Mouse (Mus musculus) neural tube, embryonic 12.5 days (tissue): ENCODE results near the gene 1700013H16Rik. TPM values are rescaled to one million over a fixed set of nuclear protein-coding genes. Genes with fewer than 3 reads are reported as not detected.
"Not testable (repeated sequence)": the region's sequence is repeated elsewhere in the genome, so short reads cannot be mapped to it uniquely, and the experiment has no call there.

Experiments used
- ATAC-seq: fragments of 200-750 bp; cut with Nextera tagmentation; 2 replicates; pipeline ENCODE4 v1.8.0; 2017; ENCODE audit warnings: low read depth, mild to moderate bottlenecking, moderate TSS enrichment, moderate library complexity; ENCODE audit not compliant: low FRiP score
- H3K27ac ChIP-seq: fragments of 300-500 bp; sonication (generic); 2 replicates; pipeline ENCODE4 v1.5.1; 2016
- H3K27me3 ChIP-seq: fragments of 300-500 bp; sonication (generic); replicated peaks from 2 replicates; pipeline ENCODE4 v1.6.1; 2016; ENCODE audit warnings: mild to moderate bottlenecking
- H3K36me3 ChIP-seq: fragments of 300-500 bp; sonication (generic); 2 replicates; pipeline ENCODE4 v1.6.1; 2016; ENCODE audit warnings: mild to moderate bottlenecking
- H3K4me1 ChIP-seq: fragments of 300-500 bp; sonication (generic); 2 replicates; pipeline ENCODE4 v1.6.1; 2016
- H3K4me2 ChIP-seq: fragments of 300-500 bp; sonication (generic); replicated peaks from 2 replicates; pipeline ENCODE4 v1.6.1; 2016; ENCODE audit warnings: mild to moderate bottlenecking
- H3K4me3 ChIP-seq: fragments of 300-500 bp; sonication (generic); 2 replicates; pipeline ENCODE4 v1.5.1; 2016
- H3K9ac ChIP-seq: fragments of 300-500 bp; sonication (generic); 2 replicates; pipeline ENCODE4 v1.6.1; 2016; ENCODE audit warnings: mild to moderate bottlenecking
- H3K9me3 ChIP-seq: fragments of 300-500 bp; sonication (generic); 2 replicates; pipeline ENCODE4 v1.6.1; 2016; ENCODE audit warnings: mild to moderate bottlenecking
- WGBS: fragments of 180-500 bp; shearing (Covaris S2); methylation state at CpG from one replicate; pipeline ENCODE4 v1.1.7; 2016; 5-methylcytosine and 5-hydroxymethylcytosine counted together
- polyA plus RNA-seq: library from polyadenylated mRNA; unstranded; fragments of >200 nt; fragmentation: Nextera tagmentation; extraction: Ambion mirVana; gene quantifications from 2 replicates; pipeline ENCODE4 v1.2.1, GENCODE M21; 2016

The 1700013H16Rik gene
- 0.15 TPM in 1 of 2 replicates, not detected in the other for polyA plus RNA-seq

- ATAC-seq: no peak
- no peak within 1 kb of the TSS for H3K4me2 ChIP-seq
- no peaks in the 10 kb centered on the region for H3K4me1 ChIP-seq
- peaks cover 7% of the 10 kb centered on the region for H3K9me3 ChIP-seq
- no peak within 1 kb of the TSS for H3K4me3 ChIP-seq
- H3K36me3 ChIP-seq: no peaks in the 10 kb centered on the region
- WGBS: 90% methylated on average over 16 of the region's 16 CpGs
- H3K27ac ChIP-seq: no peak within 1 kb of the TSS
- H3K27me3 ChIP-seq: no peaks in the 10 kb centered on the region
- H3K9ac ChIP-seq: no peak within 1 kb of the TSS
Measured at GRCm38 (mm10) chrX:53757736-53758135, at the start of gene 1700013H16Rik. TSS of gene 1700013H16Rik (minus strand) at chrX:53757831.

GRCm38 (mm10) chrX:53799074-53799473 lies 41.4 kb upstream of the 1700013H16Rik start:
- 46% methylated on average over 3 of the region's 3 CpGs for WGBS
- no peak for ATAC-seq

DNA sequence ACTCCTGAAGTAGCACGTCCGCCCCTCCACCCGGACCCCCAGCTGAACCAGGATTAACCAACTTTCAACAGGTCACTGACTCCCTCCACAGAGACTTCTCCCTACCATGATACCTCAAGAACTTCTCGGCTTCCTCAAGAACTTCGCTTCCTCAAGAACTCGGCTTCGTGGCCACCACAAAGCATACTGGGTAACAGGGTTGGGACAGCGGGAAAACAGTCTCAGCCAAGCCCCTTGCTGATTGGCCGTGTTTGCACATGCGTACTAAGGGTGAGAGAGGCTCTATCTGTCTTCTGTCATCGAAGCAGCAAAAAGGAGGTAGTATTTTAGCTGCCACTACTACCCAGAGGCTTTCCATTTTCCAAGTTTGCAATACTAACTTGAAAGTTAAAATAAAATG lies 39.9 kb upstream of the 1700013H16Rik start, which contains the start of gene Xlr:
TSS of gene Xlr (minus strand) at position 188 of the 400 bp plus-strand sequence.
- H3K4me1 ChIP-seq, H3K36me3 ChIP-seq, ATAC-seq, H3K4me3 ChIP-seq, H3K4me2 ChIP-seq, H3K9me3 ChIP-seq, H3K27me3 ChIP-seq, H3K9ac ChIP-seq, H3K27ac ChIP-seq: not testable (repeated sequence)
- 86% methylated on average over 11 of the region's 11 CpGs for WGBS

More at GRCm38 (mm10) chrX:53799074-53799473, 41.4 kb upstream of the 1700013H16Rik start:
- Histone ChIP-seq H3K9ac (no peak overlapping the region), H3K27me3 (no peaks in the 10 kb centered on the region), H3K9me3 (no peaks in the 10 kb centered on the region), H3K4me1 (no peaks in the 10 kb centered on the region), H3K36me3 (no peaks in the 10 kb centered on the region), H3K4me2 (no peak overlapping the region), H3K27ac (no peak overlapping the region), H3K4me3 (no peak overlapping the region)

DNA sequence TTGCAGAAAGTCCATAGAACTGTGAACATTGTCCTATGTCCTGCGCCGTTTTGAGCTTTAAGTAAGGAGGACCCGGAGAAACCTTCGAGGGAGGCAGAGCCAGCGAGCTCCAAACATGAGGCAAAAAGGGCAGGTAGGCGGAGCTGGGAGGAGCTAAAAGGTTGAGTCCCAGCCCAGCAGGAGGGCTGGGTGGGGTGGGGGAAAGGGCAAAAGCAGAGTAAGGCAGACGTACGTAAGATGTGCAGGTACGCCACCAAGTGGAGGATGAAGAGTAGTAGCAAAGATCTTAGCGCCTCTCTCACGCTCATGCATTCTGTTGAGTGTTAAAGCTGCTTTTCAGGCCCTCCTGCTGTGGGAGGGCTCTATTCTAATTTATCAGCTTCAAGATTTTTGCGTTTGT lies 18.6 kb upstream of the 1700013H16Rik start, which contains the start of gene Zfp36l3:
TSS of gene Zfp36l3 (minus strand) at position 119 of the 400 bp plus-strand sequence.
- Histone ChIP-seq H3K4me2 (no peak within 1 kb of the TSS), H3K36me3 (no peaks in the 10 kb centered on the region), H3K27me3 (no peaks in the 10 kb centered on the region), H3K4me1 (no peaks in the 10 kb centered on the region), H3K9ac (no peak within 1 kb of the TSS), H3K4me3 (no peak within 1 kb of the TSS), H3K9me3 (0 out of 2 replicates have a peak, but pooled peaks cover 4% of the 10 kb centered on the region), H3K27ac (no peak within 1 kb of the TSS)
- no peak for ATAC-seq
- 94% methylated on average over 12 of the region's 12 CpGs for WGBS

- no peaks in the 10 kb centered on the region for H3K36me3 ChIP-seq
- H3K27ac ChIP-seq: no peak overlapping the region
- H3K9me3 ChIP-seq: peaks cover 6% of the 10 kb centered on the region
- H3K4me1 ChIP-seq: no peaks in the 10 kb centered on the region
- no peak for ATAC-seq
- no peak overlapping the region for H3K4me3 ChIP-seq
- WGBS: 90% methylated on average over 1 of the region's 1 CpGs
- no peak overlapping the region for H3K4me2 ChIP-seq
- no peak overlapping the region for H3K9ac ChIP-seq
- H3K27me3 ChIP-seq: no peaks in the 10 kb centered on the region
Measured at GRCm38 (mm10) chrX:53752851-53753250, 4.8 kb downstream of the 1700013H16Rik start.

DNA sequence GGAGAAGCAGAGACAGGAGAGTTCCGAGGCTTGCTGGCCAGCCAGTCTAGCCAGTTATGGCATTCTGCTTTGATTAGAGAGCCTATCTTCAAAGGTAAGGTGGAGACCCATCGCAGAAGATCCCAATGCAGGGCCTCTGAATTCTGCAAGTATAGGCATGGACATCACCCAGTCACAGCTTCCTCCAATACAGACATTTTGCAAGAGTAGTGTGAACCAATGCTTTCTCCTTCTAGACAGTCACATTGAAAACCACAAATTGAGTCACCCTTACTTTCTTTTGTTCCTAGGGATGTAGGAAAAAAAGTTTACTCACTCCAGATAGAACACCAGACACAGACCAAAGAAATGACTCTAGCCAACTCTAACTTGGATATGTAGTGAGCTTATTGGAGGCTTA lies 28.7 kb downstream of the 1700013H16Rik start:
- no peak overlapping the region for H3K4me2 ChIP-seq
- H3K4me3 ChIP-seq: no peak overlapping the region
- H3K36me3 ChIP-seq: no peaks in the 10 kb centered on the region
- H3K9me3 ChIP-seq: no peaks in the 10 kb centered on the region
- no peak for ATAC-seq
- no peak overlapping the region for H3K27ac ChIP-seq
- H3K4me1 ChIP-seq: no peaks in the 10 kb centered on the region
- 93% methylated on average over 2 of the region's 2 CpGs for WGBS
- H3K27me3 ChIP-seq: no peaks in the 10 kb centered on the region
- no peak overlapping the region for H3K9ac ChIP-seq

GRCm38 (mm10) chrX:53724596-53724995 lies 33.0 kb downstream of the 1700013H16Rik start, which contains the start of gene 4930502E18Rik:
TSS of gene 4930502E18Rik (plus strand) at chrX:53724826.
- H3K4me2 ChIP-seq: no peak within 1 kb of the TSS
- WGBS: 81% methylated on average over 11 of the region's 11 CpGs
- ATAC-seq: no peak
- no peaks in the 10 kb centered on the region for H3K9me3 ChIP-seq
- no peak within 1 kb of the TSS for H3K27ac ChIP-seq
- no peaks in the 10 kb centered on the region for H3K27me3 ChIP-seq
- no peak within 1 kb of the TSS for H3K4me3 ChIP-seq
- H3K9ac ChIP-seq: no peak within 1 kb of the TSS
- H3K4me1 ChIP-seq: no peaks in the 10 kb centered on the region
- H3K36me3 ChIP-seq: no peaks in the 10 kb centered on the region

GRCm38 (mm10) chrX:53716323-53717182 lies 41.1 kb downstream of the 1700013H16Rik start:
- no peaks in the 10 kb centered on the region for H3K4me1 ChIP-seq
- H3K4me3 ChIP-seq: peak overlapping the region; percentile 23
- H3K27me3 ChIP-seq: no peaks in the 10 kb centered on the region
- ATAC-seq: peak; percentile 87
- 17% methylated on average over 49 of the region's 49 CpGs for WGBS
- H3K9me3 ChIP-seq: no peaks in the 10 kb centered on the region
- no peaks in the 10 kb centered on the region for H3K36me3 ChIP-seq
- 0 out of 2 replicates have a peak overlapping the region, but pooled peaks have one; percentile 51 for H3K9ac ChIP-seq
- H3K27ac ChIP-seq: no peak overlapping the region
- H3K4me2 ChIP-seq: peak overlapping the region; percentile 58

GRCm38 (mm10) chrX:53715942-53716322 lies 41.7 kb downstream of the 1700013H16Rik start:
- ATAC-seq: peak; percentile 45; the same call in 1 of the 2 replicates
- Histone ChIP-seq H3K9ac (no peak overlapping the region), H3K4me1 (no peaks in the 10 kb centered on the region), H3K27ac (no peak overlapping the region), H3K36me3 (no peaks in the 10 kb centered on the region), H3K9me3 (no peaks in the 10 kb centered on the region), H3K27me3 (no peaks in the 10 kb centered on the region), H3K4me3 (peak overlapping the region; percentile 23; the same call in 1 of the 2 replicates), H3K4me2 (peak overlapping the region; percentile 58)
- 53% methylated on average over 2 of the region's 2 CpGs for WGBS

DNA sequence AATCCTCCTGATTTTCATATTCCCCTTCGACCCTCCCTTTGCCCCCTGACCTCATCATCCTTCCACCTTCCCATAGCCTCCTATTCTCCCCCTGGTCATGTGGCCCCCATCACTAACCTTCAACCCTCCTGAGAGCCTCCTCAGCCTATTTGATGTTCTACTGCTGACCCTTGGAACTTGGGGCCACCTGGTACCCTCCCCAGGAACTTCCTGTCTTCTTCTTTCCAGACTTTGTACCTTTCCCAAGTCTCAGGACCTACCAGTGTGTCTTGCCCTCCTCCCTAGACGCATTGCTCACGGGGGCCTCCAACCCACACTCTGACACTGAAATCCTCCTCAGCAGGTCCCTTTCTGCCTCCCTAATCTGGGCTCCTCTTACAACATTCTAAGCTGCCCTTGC lies 55.0 kb downstream of the 1700013H16Rik start:
- Histone ChIP-seq H3K27ac (no peak overlapping the region), H3K9me3 (no peaks in the 10 kb centered on the region), H3K4me3 (no peak overlapping the region), H3K36me3 (no peaks in the 10 kb centered on the region), H3K9ac (no peak overlapping the region), H3K4me1 (no peaks in the 10 kb centered on the region), H3K27me3 (no peaks in the 10 kb centered on the region), H3K4me2 (no peak overlapping the region)
- no peak for ATAC-seq
- 70% methylated on average over 3 of the region's 3 CpGs for WGBS

DNA sequence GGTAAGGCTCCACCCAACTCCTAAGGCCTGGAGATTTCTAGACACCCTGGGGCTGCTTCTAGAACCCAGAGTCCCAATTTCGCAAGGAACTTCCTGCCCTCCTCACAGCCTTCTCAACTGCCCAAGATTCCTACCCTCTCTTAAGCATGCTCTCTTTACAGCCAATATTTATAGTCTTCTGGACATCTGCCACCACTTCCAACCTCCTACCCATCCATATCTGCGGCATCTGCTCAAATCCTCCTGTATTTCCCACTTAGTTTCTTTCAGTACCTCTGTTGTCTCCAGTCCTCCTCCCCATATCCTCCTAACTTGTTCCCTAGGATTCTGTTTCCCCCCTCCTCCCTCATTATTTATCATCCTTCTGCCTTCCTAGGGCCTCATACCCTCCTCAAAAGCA lies 58.4 kb downstream of the 1700013H16Rik start:
- 89% methylated on average over 2 of the region's 2 CpGs for WGBS
- H3K27me3 ChIP-seq: no peaks in the 10 kb centered on the region
- ATAC-seq: no peak

DNA sequence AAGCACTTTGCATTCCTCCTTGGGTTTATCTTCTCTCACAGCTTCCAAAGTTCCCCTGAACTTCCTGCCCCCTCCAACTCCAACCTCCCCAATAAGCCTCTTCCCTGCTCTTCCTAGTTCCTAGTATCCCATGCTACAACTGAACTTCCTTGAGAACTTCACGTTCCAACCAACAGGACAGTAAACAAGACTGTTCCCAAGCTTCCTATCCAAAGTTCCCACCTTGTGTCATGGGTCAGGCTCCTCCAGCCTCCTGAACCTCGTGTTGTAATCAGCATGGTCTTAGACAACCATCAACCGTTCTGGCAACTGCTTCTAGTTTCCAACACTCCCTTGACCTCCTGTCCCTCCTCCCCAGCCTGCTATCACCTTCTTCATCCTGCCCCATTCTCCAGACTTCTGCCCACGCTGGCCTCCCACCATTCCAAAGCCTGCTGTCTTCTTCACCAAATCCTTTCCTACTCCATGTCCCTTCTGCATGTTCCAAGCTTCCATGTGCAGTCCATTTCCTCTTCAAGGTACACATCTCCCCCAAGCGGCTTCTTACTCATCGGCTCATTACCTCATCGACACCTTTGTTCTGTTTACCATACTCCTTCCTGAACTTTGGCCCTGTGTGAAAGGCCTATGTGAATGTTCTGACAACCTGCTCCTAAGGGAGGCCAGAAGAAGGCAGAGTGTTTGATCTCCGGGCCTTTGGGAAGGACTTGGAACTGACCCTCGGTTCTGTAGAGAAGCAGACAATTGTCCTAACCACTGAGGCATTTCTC lies 63.4 kb downstream of the 1700013H16Rik start:
- Histone ChIP-seq H3K4me3 (no peak overlapping the region), H3K27ac (no peak overlapping the region), H3K36me3 (no peaks in the 10 kb centered on the region), H3K9ac (no peak overlapping the region), H3K4me1 (no peaks in the 10 kb centered on the region), H3K4me2 (no peak overlapping the region), H3K27me3 (no peaks in the 10 kb centered on the region), H3K9me3 (no peaks in the 10 kb centered on the region)
- WGBS: 82% methylated on average over 9 of the region's 9 CpGs
- ATAC-seq: no peak

More for the DNA sequence above, 58.4 kb downstream of the 1700013H16Rik start:
- Histone ChIP-seq H3K9ac (no peak overlapping the region), H3K4me2 (no peak overlapping the region), H3K4me3 (no peak overlapping the region), H3K27ac (no peak overlapping the region), H3K9me3 (no peaks in the 10 kb centered on the region), H3K36me3 (no peaks in the 10 kb centered on the region), H3K4me1 (no peaks in the 10 kb centered on the region)
